8 mouse cellular contexts compared by ENCODE assay signal in genomic region chr7:138909277-138910192, GRCm38 (mm10). TPM values are rescaled to one million over a fixed set of nuclear protein-coding genes. Genes with fewer than 3 reads are reported as not detected.
A peak's percentile ranks its signal among the peaks of the same experiment; 100 is the strongest.
DNase-seq lines count a peak whose midpoint lies in the region; ATAC-seq lines count a peak whose summit lies in the region.

Gene Bnip3 (minus strand): TSS chr7:138909519.

- no peaks in the 10 kb centered on the region for H3K27me3 ChIP-seq in intestine, embryonic 16.5 days (replicated peaks; ENCODE audit: control insufficient read depth, insufficient read depth, low read length)

- H3K4me3 ChIP-seq in intestine, embryonic 16.5 days (ENCODE audit: low read length): peak within 1 kb of the TSS; percentile 68

- H3K4me1 ChIP-seq in intestine, embryonic 16.5 days (ENCODE audit: control insufficient read depth, insufficient read depth, low read length): peaks cover 26% of the 10 kb centered on the region

- no peaks in the 10 kb centered on the region for H3K36me3 ChIP-seq in intestine, embryonic 16.5 days (ENCODE audit: control insufficient read depth, insufficient read depth, low read length)

- peak; percentile 95 for DNase-seq in adrenal gland, adult 8-10 months
- peak; percentile 87 for DNase-seq in embryo, embryonic 11.5 days (ENCODE audit: low read depth, low spot score)
- DNase-seq in gastrocnemius, postnatal 4 days (ENCODE audit: low spot score in 2 of 2): peak; percentile 73 to 85
- peak; percentile 84 to 87 for DNase-seq in left cerebral cortex, postnatal 25 days (ENCODE audit: low spot score in 2 of 2)
- peak; percentile 93 for DNase-seq in mesoderm, embryonic 11.5 days (ENCODE audit: low read depth, low spot score)
- peak; percentile 88 for DNase-seq in right cerebral cortex, postnatal 25 days
- DNase-seq in urinary bladder, postnatal 36 days (ENCODE audit: low spot score in 2 of 2): peak; percentile 80 to 90

- no peaks in the 10 kb centered on the region for H3K9me3 ChIP-seq in intestine, embryonic 16.5 days (ENCODE audit: control insufficient read depth, low read length)

- peak within 1 kb of the TSS; percentile 68 for H3K27ac ChIP-seq in intestine, embryonic 16.5 days (ENCODE audit: low read length)

- peak within 1 kb of the TSS; percentile 85 for H3K4me2 ChIP-seq in intestine, embryonic 16.5 days (ENCODE audit: low read depth, low read length)

- peak within 1 kb of the TSS; percentile 85 for H3K9ac ChIP-seq in intestine, embryonic 16.5 days (ENCODE audit: low read depth, low read length)

- ATAC-seq in intestine, embryonic 16.5 days: peak; percentile 95

- WGBS in intestine, embryonic 16.5 days: under 1% methylated on average over 59 of the region's 66 CpGs

- intact Hi-C loops in left cerebral cortex, postnatal 25 days (cut with DNase I): loop anchor here (2.0 kb wide), 2 partner anchors 31 to 63 kb away; partner anchors contain the start of genes Jakmip3, Mapk1ip1 and Ppp2r2d

RNA-seq across cellular contexts. Expression of gene Bnip3, which starts in this region (rescaled TPM):
- total RNA-seq in adrenal gland, adult 8-10 months (2022): 100 to 1,000 TPM; 109 to 258 (median 200) TPM
- total RNA-seq in gastrocnemius, postnatal 4 days (2021): 10 to 100 TPM; 51.8 to 58.6 TPM
- polyA plus RNA-seq in intestine, embryonic 16.5 days (2015; fragmentation: Nextera tagmentation; extraction: Ambion mirVana): 192 and 195 TPM in 2 replicates
- total RNA-seq in left cerebral cortex, postnatal 25 days (2021): 100 to 1,000 TPM; 132 to 139 TPM

Comparison
In these comparisons a context has a peak if more than half of its experiments do, and no peak if none do; other contexts are left out.
1. Peak in every context shown above with its lines: DNase-seq, ATAC-seq, H3K4me3 ChIP-seq and H3K27ac ChIP-seq.